Mouse (Mus musculus): ENCODE measurements at regions not wholly inside any gene's neighbourhood (a gene's known extent, or its start where the extent isn't known, plus 50 kb on each side); places are given as distances from the start of the nearest gene placed in this dataset.

GRCm38 (mm10) chr1:77811573-77811972, 296.7 kb upstream of the Epha4 start:
- ATAC-seq (no peak), DNase-seq (ENCODE audit: low spot score) (no peak)
- Histone ChIP-seq H3K9me3 (ENCODE audit: low read length) (no peaks in the 10 kb centered on the region), H3K4me3 (ENCODE audit: low read length) (no peak overlapping the region), H3K4me2 (ENCODE audit: low read depth, low read length) (no peak overlapping the region), H3K27me3 (ENCODE audit: insufficient read depth, low read length) (no peaks in the 10 kb centered on the region), H3K36me3 (ENCODE audit: insufficient read depth, low read length) (no peaks in the 10 kb centered on the region), H3K27ac (no peak overlapping the region), H3K4me1 (ENCODE audit: insufficient read depth, low read length) (no peaks in the 10 kb centered on the region), H3K9ac (replicated peaks; ENCODE audit: low read length) (no peak overlapping the region)
- TF ChIP-seq CTCF (IDR thresholded peaks at IDR 0.05; ENCODE audit: low read depth) = no peak

GRCm38 (mm10) chr1:77790974-77791373, 276.1 kb upstream of the Epha4 start:
- H3K9me3 ChIP-seq (ENCODE audit: low read length) = no peaks in the 10 kb centered on the region
- DNase-seq (ENCODE audit: low spot score) (no peak), ATAC-seq (no peak)
- TF ChIP-seq CTCF (IDR thresholded peaks at IDR 0.05; ENCODE audit: low read depth) = no peak
- H3K36me3 ChIP-seq (ENCODE audit: insufficient read depth, low read length) = no peaks in the 10 kb centered on the region
- no peak overlapping the region for H3K4me2 ChIP-seq (ENCODE audit: low read depth, low read length)
- H3K27me3 ChIP-seq (ENCODE audit: insufficient read depth, low read length) = no peaks in the 10 kb centered on the region
- H3K27ac ChIP-seq = no peak overlapping the region
- no peak overlapping the region for H3K4me3 ChIP-seq (ENCODE audit: low read length)
- H3K9ac ChIP-seq (replicated peaks; ENCODE audit: low read length) = no peak overlapping the region
- no peaks in the 10 kb centered on the region for H3K4me1 ChIP-seq (ENCODE audit: insufficient read depth, low read length)
- 61% methylated on average over 6 of the region's 6 CpGs for WGBS

DNA sequence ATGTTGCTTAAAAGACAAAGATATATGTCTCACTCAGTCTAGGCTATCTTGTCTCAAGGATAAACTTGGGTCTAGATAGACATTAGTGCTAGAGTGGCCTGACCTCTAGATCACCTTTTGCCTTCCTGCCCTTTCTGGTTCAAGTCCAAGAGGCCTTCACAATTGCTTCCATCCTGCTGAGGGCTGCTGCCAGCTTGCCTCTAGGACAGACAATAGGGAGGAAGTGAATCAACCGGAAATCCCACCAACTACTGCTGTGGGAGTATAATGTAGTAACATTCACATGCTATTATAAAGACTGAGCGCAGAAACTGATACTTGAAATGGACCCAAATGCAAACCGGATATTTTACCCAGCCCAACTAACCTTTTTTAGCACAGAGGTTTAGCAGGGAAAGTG, 239.4 kb upstream of the Epha4 start:
- no peak for DNase-seq (ENCODE audit: low spot score)
- Histone ChIP-seq H3K27ac (no peak overlapping the region), H3K4me3 (ENCODE audit: low read length) (no peak overlapping the region), H3K4me1 (ENCODE audit: insufficient read depth, low read length) (no peaks in the 10 kb centered on the region), H3K27me3 (ENCODE audit: insufficient read depth, low read length) (no peaks in the 10 kb centered on the region), H3K9me3 (ENCODE audit: low read length) (no peaks in the 10 kb centered on the region), H3K9ac (replicated peaks; ENCODE audit: low read length) (no peak overlapping the region), H3K36me3 (ENCODE audit: insufficient read depth, low read length) (no peaks in the 10 kb centered on the region), H3K4me2 (ENCODE audit: low read depth, low read length) (no peak overlapping the region)
- no peak for TF ChIP-seq CTCF (IDR thresholded peaks at IDR 0.05; ENCODE audit: low read depth)
- 77% methylated on average over 3 of the region's 3 CpGs for WGBS
- no peak for ATAC-seq

- H3K27ac ChIP-seq = peak overlapping the region; percentile 20; the same call in 1 of the 2 replicates
- no peak overlapping the region for H3K4me3 ChIP-seq (ENCODE audit: low read length)
- 22% methylated on average over 2 of the region's 2 CpGs for WGBS
- H3K27me3 ChIP-seq (ENCODE audit: insufficient read depth, low read length) = no peaks in the 10 kb centered on the region
- H3K9ac ChIP-seq (replicated peaks; ENCODE audit: low read length) = no peak overlapping the region
- H3K4me1 ChIP-seq (ENCODE audit: insufficient read depth, low read length) = peaks cover 9% of the 10 kb centered on the region; the same call in 1 of the 2 replicates
- no peak for TF ChIP-seq CTCF (IDR thresholded peaks at IDR 0.05; ENCODE audit: low read depth)
- peak; percentile 32; the same call in 1 of the 2 replicates for ATAC-seq
- peak; percentile 69 for DNase-seq (ENCODE audit: low spot score)
- no peak overlapping the region for H3K4me2 ChIP-seq (ENCODE audit: low read depth, low read length)
- no peaks in the 10 kb centered on the region for H3K36me3 ChIP-seq (ENCODE audit: insufficient read depth, low read length)
- no peaks in the 10 kb centered on the region for H3K9me3 ChIP-seq (ENCODE audit: low read length)
Measured at GRCm38 (mm10) chr1:77748483-77749465, 233.9 kb upstream of the Epha4 start.

DNA sequence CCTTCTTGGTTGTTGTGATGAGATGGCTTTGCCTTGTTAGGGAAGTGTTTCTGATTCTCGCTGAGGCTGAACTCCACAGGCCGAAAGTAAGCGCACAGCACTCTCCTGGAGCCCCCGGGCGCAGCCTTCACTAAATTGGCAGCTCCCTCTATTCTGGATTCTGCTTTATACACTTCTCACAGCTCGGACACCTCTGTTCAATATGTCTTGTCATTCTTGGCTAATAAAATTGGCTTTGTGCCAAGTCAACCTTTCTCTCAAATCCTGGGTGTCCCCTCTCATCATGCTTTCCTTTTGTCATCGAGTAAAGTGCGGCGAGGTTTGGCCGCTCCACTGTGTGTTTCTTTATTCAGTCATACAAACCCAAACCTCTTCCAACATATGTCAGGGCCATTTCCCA, 217.2 kb upstream of the Epha4 start:
- H3K36me3 ChIP-seq (ENCODE audit: insufficient read depth, low read length) = no peaks in the 10 kb centered on the region
- H3K27me3 ChIP-seq (ENCODE audit: insufficient read depth, low read length) = no peaks in the 10 kb centered on the region
- peak; percentile 65 for DNase-seq (ENCODE audit: low spot score)
- no peak for TF ChIP-seq CTCF (IDR thresholded peaks at IDR 0.05; ENCODE audit: low read depth)
- no peak overlapping the region for H3K27ac ChIP-seq
- 43% methylated on average over 10 of the region's 10 CpGs for WGBS
- no peak overlapping the region for H3K4me2 ChIP-seq (ENCODE audit: low read depth, low read length)
- peak; percentile 47; the same call in 1 of the 2 replicates for ATAC-seq
- H3K9ac ChIP-seq (replicated peaks; ENCODE audit: low read length) = no peak overlapping the region
- H3K9me3 ChIP-seq (ENCODE audit: low read length) = no peaks in the 10 kb centered on the region
- no peak overlapping the region for H3K4me3 ChIP-seq (ENCODE audit: low read length)
- no peaks in the 10 kb centered on the region for H3K4me1 ChIP-seq (ENCODE audit: insufficient read depth, low read length)

DNA sequence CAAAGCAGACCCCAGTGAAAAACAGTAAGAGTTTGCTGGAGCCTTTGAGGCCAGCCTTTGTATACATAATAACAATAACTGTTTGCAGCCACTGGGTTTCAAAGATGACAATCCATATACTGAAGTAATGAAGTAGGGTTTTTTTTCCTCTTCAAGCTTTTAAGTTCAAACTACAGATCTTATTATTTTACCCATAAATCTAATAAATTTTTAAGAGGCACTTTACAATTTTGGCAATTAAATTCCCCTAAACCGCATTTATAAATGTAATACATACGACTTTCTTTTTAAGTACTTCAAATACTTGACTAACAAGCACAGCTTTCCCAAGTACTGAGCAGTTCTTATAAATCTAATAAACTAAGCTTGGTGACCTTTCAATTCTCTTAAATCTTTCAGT, 212.7 kb upstream of the Epha4 start:
- TF ChIP-seq CTCF (IDR thresholded peaks at IDR 0.05; ENCODE audit: low read depth) = no peak
- Histone ChIP-seq H3K9me3 (ENCODE audit: low read length) (no peaks in the 10 kb centered on the region), H3K4me3 (ENCODE audit: low read length) (no peak overlapping the region), H3K36me3 (ENCODE audit: insufficient read depth, low read length) (no peaks in the 10 kb centered on the region), H3K4me1 (ENCODE audit: insufficient read depth, low read length) (no peaks in the 10 kb centered on the region), H3K27me3 (ENCODE audit: insufficient read depth, low read length) (no peaks in the 10 kb centered on the region), H3K4me2 (ENCODE audit: low read depth, low read length) (no peak overlapping the region), H3K9ac (replicated peaks; ENCODE audit: low read length) (no peak overlapping the region), H3K27ac (no peak overlapping the region)
- no peak for ATAC-seq
- WGBS = 92% methylated on average over 2 of the region's 2 CpGs
- DNase-seq (ENCODE audit: low spot score) = no peak

DNA sequence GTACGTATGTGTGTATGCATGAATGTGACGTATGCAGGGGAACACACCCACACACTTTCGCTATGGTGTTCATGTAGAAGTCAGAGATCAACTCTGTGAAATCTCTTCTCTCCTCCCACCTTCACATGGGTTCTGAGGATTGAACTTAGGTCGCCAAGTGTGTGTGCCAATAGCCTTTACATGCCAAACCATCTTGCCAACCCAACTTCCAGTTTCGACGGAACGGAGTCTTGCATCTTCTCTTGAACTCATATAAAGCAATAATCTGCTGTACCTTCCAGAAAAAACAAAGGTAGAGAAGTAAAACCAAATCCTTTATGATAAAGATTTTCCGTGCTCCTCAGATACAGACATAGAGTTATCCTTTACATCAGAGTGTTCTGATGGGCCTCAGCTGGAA, 208.4 kb upstream of the Epha4 start:
- no peak overlapping the region for H3K4me2 ChIP-seq (ENCODE audit: low read depth, low read length)
- no peak for DNase-seq (ENCODE audit: low spot score)
- H3K27me3 ChIP-seq (ENCODE audit: insufficient read depth, low read length) = no peaks in the 10 kb centered on the region
- no peak overlapping the region for H3K9ac ChIP-seq (replicated peaks; ENCODE audit: low read length)
- no peaks in the 10 kb centered on the region for H3K36me3 ChIP-seq (ENCODE audit: insufficient read depth, low read length)
- H3K9me3 ChIP-seq (ENCODE audit: low read length) = no peaks in the 10 kb centered on the region
- WGBS = 85% methylated on average over 8 of the region's 8 CpGs
- no peak overlapping the region for H3K27ac ChIP-seq
- TF ChIP-seq CTCF (IDR thresholded peaks at IDR 0.05; ENCODE audit: low read depth) = no peak
- H3K4me1 ChIP-seq (ENCODE audit: insufficient read depth, low read length) = no peaks in the 10 kb centered on the region
- ATAC-seq = no peak
- no peak overlapping the region for H3K4me3 ChIP-seq (ENCODE audit: low read length)

Measured in hindbrain, postnatal 0 days (tissue).